Mouse (Mus musculus) erythroblast, embryonic 14.5 days (primary cell): ENCODE results near the gene Nckap5. TPM values are rescaled to one million over a fixed set of nuclear protein-coding genes. Genes with fewer than 3 reads are reported as not detected.
"Not testable (repeated sequence)": the region's sequence is repeated elsewhere in the genome, so short reads cannot be mapped to it uniquely, and the experiment has no call there.

Experiments used
- H3K27me3 ChIP-seq: 2 replicates; pipeline ENCODE4 v1.6.1; 2012; ENCODE audit warnings: inconsistent platforms; ENCODE audit not compliant: control insufficient read depth
- H3K36me3 ChIP-seq: 2 replicates; pipeline ENCODE4 v1.6.1; 2012; ENCODE audit warnings: mild to moderate bottlenecking, inconsistent platforms; ENCODE audit not compliant: control insufficient read depth
- H3K4me1 ChIP-seq: 2 replicates; pipeline ENCODE4 v1.6.1; 2012; ENCODE audit warnings: inconsistent platforms; ENCODE audit not compliant: control insufficient read depth
- H3K4me3 ChIP-seq: replicated peaks from 2 replicates; pipeline ENCODE3; 2012; ENCODE audit warnings: moderate library complexity, mild to moderate bottlenecking, inconsistent platforms
- H3K9me3 ChIP-seq: 2 replicates; pipeline ENCODE4 v1.6.1; 2012; ENCODE audit warnings: low read length, inconsistent platforms, mixed read lengths; ENCODE audit not compliant: control insufficient read depth
- GATA1 ChIP-seq: IDR thresholded peaks from 2 replicates; pipeline ENCODE4 v1.6.1; 2012; ENCODE audit warnings: low read length, inconsistent platforms, mixed read lengths
- TAL1 ChIP-seq: IDR thresholded peaks from 3 replicates; pipeline ENCODE4 v1.6.1; 2012; ENCODE audit warnings: low read length, inconsistent platforms, mixed read lengths
- polyA plus RNA-seq: library from polyadenylated mRNA; stranded (reverse); fragments of >175 nt; gene quantifications from 2 replicates; pipeline ENCODE4 v1.2.3, GENCODE M21; 2012

The Nckap5 gene
- polyA plus RNA-seq, 1 experiment = not detected

- TF ChIP-seq TAL1 (no peak), GATA1 (no peak)
These were observed 31.2 kb downstream of the Nckap5 start for GRCm38 (mm10) chr1:126799379-126799798.

GRCm38 (mm10) chr1:126780354-126780941 lies 50.2 kb downstream of the Nckap5 start:
- H3K36me3 ChIP-seq, H3K27me3 ChIP-seq, H3K4me3 ChIP-seq, H3K9me3 ChIP-seq, H3K4me1 ChIP-seq: not testable (repeated sequence)

More at GRCm38 (mm10) chr1:126799379-126799798, 31.2 kb downstream of the Nckap5 start:
- H3K9me3 ChIP-seq = no peaks in the 10 kb centered on the region
- H3K4me3 ChIP-seq = no peak overlapping the region
- no peaks in the 10 kb centered on the region for H3K36me3 ChIP-seq
- H3K4me1 ChIP-seq = no peaks in the 10 kb centered on the region
- H3K27me3 ChIP-seq = no peaks in the 10 kb centered on the region

GRCm38 (mm10) chr1:126773947-126774346 lies 56.7 kb downstream of the Nckap5 start:
- not testable (repeated sequence) for H3K4me1 ChIP-seq, H3K27me3 ChIP-seq, H3K9me3 ChIP-seq, H3K4me3 ChIP-seq, H3K36me3 ChIP-seq

- TF ChIP-seq TAL1 (no peak), GATA1 (no peak)
- Histone ChIP-seq H3K27me3 (no peaks in the 10 kb centered on the region), H3K36me3 (no peaks in the 10 kb centered on the region), H3K4me1 (no peaks in the 10 kb centered on the region), H3K4me3 (no peak overlapping the region), H3K9me3 (no peaks in the 10 kb centered on the region)
These were observed 63.6 kb downstream of the Nckap5 start for GRCm38 (mm10) chr1:126766971-126767370.

GRCm38 (mm10) chr1:126765506-126766170 lies 65.0 kb downstream of the Nckap5 start:
- no peak for TF ChIP-seq GATA1
- no peak for TF ChIP-seq TAL1
- H3K9me3 ChIP-seq = no peaks in the 10 kb centered on the region
- H3K36me3 ChIP-seq = no peaks in the 10 kb centered on the region
- no peaks in the 10 kb centered on the region for H3K4me1 ChIP-seq
- no peaks in the 10 kb centered on the region for H3K27me3 ChIP-seq
- H3K4me3 ChIP-seq = no peak overlapping the region

- TF ChIP-seq TAL1 = no peak
- no peak for TF ChIP-seq GATA1
- Histone ChIP-seq H3K4me3 (no peak overlapping the region), H3K9me3 (no peaks in the 10 kb centered on the region), H3K4me1 (no peaks in the 10 kb centered on the region), H3K36me3 (no peaks in the 10 kb centered on the region), H3K27me3 (no peaks in the 10 kb centered on the region)
These were observed 66.4 kb downstream of the Nckap5 start for GRCm38 (mm10) chr1:126764201-126764600.

GRCm38 (mm10) chr1:126763192-126763591 lies 67.4 kb downstream of the Nckap5 start:
- TF ChIP-seq TAL1 (no peak), GATA1 (no peak)
- Histone ChIP-seq H3K4me1 (no peaks in the 10 kb centered on the region), H3K4me3 (no peak overlapping the region), H3K27me3 (no peaks in the 10 kb centered on the region), H3K36me3 (no peaks in the 10 kb centered on the region), H3K9me3 (no peaks in the 10 kb centered on the region)

- H3K4me1 ChIP-seq = no peaks in the 10 kb centered on the region
- H3K9me3 ChIP-seq = no peaks in the 10 kb centered on the region
- TF ChIP-seq GATA1 (no peak), TAL1 (no peak)
- no peak overlapping the region for H3K4me3 ChIP-seq
- H3K36me3 ChIP-seq = no peaks in the 10 kb centered on the region
- H3K27me3 ChIP-seq = no peaks in the 10 kb centered on the region
These were observed 70.2 kb downstream of the Nckap5 start for GRCm38 (mm10) chr1:126760386-126760785.

GRCm38 (mm10) chr1:126755682-126756081 lies 74.9 kb downstream of the Nckap5 start:
- H3K36me3 ChIP-seq = no peaks in the 10 kb centered on the region
- H3K4me1 ChIP-seq = no peaks in the 10 kb centered on the region
- no peaks in the 10 kb centered on the region for H3K9me3 ChIP-seq
- H3K27me3 ChIP-seq = no peaks in the 10 kb centered on the region
- TF ChIP-seq TAL1 (no peak), GATA1 (no peak)
- no peak overlapping the region for H3K4me3 ChIP-seq

GRCm38 (mm10) chr1:126753611-126754010 lies 77.0 kb downstream of the Nckap5 start:
- Histone ChIP-seq H3K27me3 (no peaks in the 10 kb centered on the region), H3K36me3 (no peaks in the 10 kb centered on the region), H3K9me3 (no peaks in the 10 kb centered on the region), H3K4me1 (no peaks in the 10 kb centered on the region), H3K4me3 (no peak overlapping the region)
- TF ChIP-seq GATA1 (no peak), TAL1 (no peak)
